Mouse (Mus musculus) E14TG2a.4 (cell line): ENCODE data around the gene Mdn1.

Experiments
- H3K27me3 ChIP-seq: 2 replicates; pipeline ENCODE4 v1.6.1; 2014; ENCODE audit warnings: low read length, control low read depth; ENCODE audit not compliant: insufficient read depth
- H3K36me3 ChIP-seq: 2 replicates; pipeline ENCODE4 v1.6.1; 2014; ENCODE audit warnings: low read length, control low read depth; ENCODE audit not compliant: insufficient read depth
- H3K4me1 ChIP-seq: replicated peaks from 2 replicates; pipeline ENCODE4 v1.6.1; 2014; ENCODE audit warnings: low read depth, low read length, control low read depth
- H3K4me3 ChIP-seq: replicated peaks from 2 replicates; pipeline ENCODE4 v1.5.1; 2014; ENCODE audit warnings: mild to moderate bottlenecking, low read length
- H3K9me3 ChIP-seq: 2 replicates; pipeline ENCODE4 v1.6.1; 2014; ENCODE audit warnings: low read length, control low read depth
- CTCF ChIP-seq: conservative IDR thresholded peaks from 2 replicates; pipeline ENCODE4 v1.5.1; 2014; ENCODE audit warnings: low read length
- NANOG ChIP-seq: IDR thresholded peaks from 2 replicates; pipeline ENCODE4 v1.6.1; 2014; ENCODE audit warnings: borderline replicate concordance, low read length, mixed read lengths
- POU5F1 ChIP-seq: IDR thresholded peaks from 2 replicates; pipeline ENCODE4 v1.6.1; 2014; ENCODE audit warnings: low read length, borderline replicate concordance

Gene Mdn1

GRCm38 (mm10) chr4:32656918-32657662 is at the start of gene Mdn1:
Mdn1 (plus strand) TSS chr4:32657119.
- peaks cover 52% of the 10 kb centered on the region for H3K36me3 ChIP-seq
- H3K4me3 ChIP-seq: peak within 1 kb of the TSS; percentile 99
- peaks cover 50% of the 10 kb centered on the region for H3K4me1 ChIP-seq
- TF ChIP-seq NANOG: no peak
- TF ChIP-seq CTCF: no peak
- no peak for TF ChIP-seq POU5F1
- no peaks in the 10 kb centered on the region for H3K27me3 ChIP-seq
- H3K9me3 ChIP-seq: no peaks in the 10 kb centered on the region

- no peak for TF ChIP-seq NANOG
- no peak for TF ChIP-seq CTCF
- no peak for TF ChIP-seq POU5F1
- H3K36me3 ChIP-seq: peaks cover 24% of the 10 kb centered on the region
- no peaks in the 10 kb centered on the region for H3K9me3 ChIP-seq
- H3K27me3 ChIP-seq: no peaks in the 10 kb centered on the region
- H3K4me3 ChIP-seq: peak within 1 kb of the TSS; percentile 97
- H3K4me1 ChIP-seq: peaks cover 30% of the 10 kb centered on the region
Observed at GRCm38 (mm10) chr4:32615034-32615881, 41.7 kb upstream of the Mdn1 start, which contains the start of gene Casp8ap2. Casp8ap2 (plus strand) TSS chr4:32615451.

GRCm38 (mm10) chr4:32621637-32622036 is 35.3 kb upstream of the Mdn1 start:
- no peak for TF ChIP-seq POU5F1
- TF ChIP-seq CTCF: no peak
- TF ChIP-seq NANOG: no peak
- Histone ChIP-seq H3K36me3 (peaks cover 53% of the 10 kb centered on the region), H3K4me1 (peaks cover 41% of the 10 kb centered on the region), H3K27me3 (no peaks in the 10 kb centered on the region), H3K4me3 (no peak overlapping the region), H3K9me3 (no peaks in the 10 kb centered on the region)

- H3K9me3 ChIP-seq: no peaks in the 10 kb centered on the region
- peaks cover 21% of the 10 kb centered on the region for H3K4me1 ChIP-seq
- TF ChIP-seq NANOG (no peak), CTCF (no peak), POU5F1 (no peak)
- H3K27me3 ChIP-seq: no peaks in the 10 kb centered on the region
- no peak overlapping the region for H3K4me3 ChIP-seq
- H3K36me3 ChIP-seq: peaks cover 63% of the 10 kb centered on the region
Observed at GRCm38 (mm10) chr4:32651669-32652068, 5.2 kb upstream of the Mdn1 start.

GRCm38 (mm10) chr4:32656146-32656904 is 594 bp upstream of the Mdn1 start:
- H3K4me3 ChIP-seq: peak overlapping the region; percentile 99
- no peaks in the 10 kb centered on the region for H3K9me3 ChIP-seq
- peaks cover 54% of the 10 kb centered on the region for H3K4me1 ChIP-seq
- H3K36me3 ChIP-seq: peaks cover 49% of the 10 kb centered on the region
- peak; percentile 26; the same call in 1 of the 2 replicates for TF ChIP-seq CTCF
- TF ChIP-seq POU5F1: no peak
- H3K27me3 ChIP-seq: no peaks in the 10 kb centered on the region

- TF ChIP-seq CTCF (no peak), NANOG (no peak), POU5F1 (no peak)
- Histone ChIP-seq H3K9me3 (no peaks in the 10 kb centered on the region), H3K27me3 (no peaks in the 10 kb centered on the region), H3K4me1 (peaks cover 14% of the 10 kb centered on the region), H3K4me3 (no peak overlapping the region), H3K36me3 (peaks cover 99% of the 10 kb centered on the region)
Observed at GRCm38 (mm10) chr4:32665843-32666242, 8.9 kb downstream of the Mdn1 start.

- TF ChIP-seq POU5F1 (no peak), NANOG (no peak), CTCF (no peak)
- Histone ChIP-seq H3K4me1 (0 out of 2 replicates have a peak, but pooled peaks cover 7% of the 10 kb centered on the region), H3K36me3 (peaks cover 99% of the 10 kb centered on the region)
Observed at GRCm38 (mm10) chr4:32668291-32668690, 11.4 kb downstream of the Mdn1 start.

GRCm38 (mm10) chr4:32669825-32670224 is 12.9 kb downstream of the Mdn1 start:
- Histone ChIP-seq H3K4me1 (no peaks in the 10 kb centered on the region), H3K4me3 (no peak overlapping the region), H3K9me3 (no peaks in the 10 kb centered on the region), H3K36me3 (peaks cover 99% of the 10 kb centered on the region), H3K27me3 (no peaks in the 10 kb centered on the region)
- TF ChIP-seq POU5F1 (no peak), CTCF (no peak), NANOG (no peak)

More at GRCm38 (mm10) chr4:32668291-32668690, 11.4 kb downstream of the Mdn1 start:
- Histone ChIP-seq H3K27me3 (no peaks in the 10 kb centered on the region), H3K9me3 (no peaks in the 10 kb centered on the region), H3K4me3 (no peak overlapping the region)
